Mouse (Mus musculus) ZHBTc4 (cell line): ENCODE measurements at regions not wholly inside any gene's neighbourhood (a gene's known extent, or its start where the extent isn't known, plus 50 kb on each side); places are given as distances from the start of the nearest gene placed in this dataset.
A peak's percentile ranks its signal among the peaks of the same experiment; 100 is the strongest.

Source experiments
- DNase-seq: peaks from one replicate; pipeline ENCODE4 v3.0.0-alpha.2; 2011; ENCODE audit warnings: low read depth, low spot score

- DNase-seq = peak; percentile 9
Measured at GRCm38 (mm10) chr7:93254287-93254686, 174.6 kb downstream of the Fam181b start.

GRCm38 (mm10) chr7:93285748-93286147, 206.1 kb downstream of the Fam181b start:
- DNase-seq = no peak

- no peak for DNase-seq
Measured at GRCm38 (mm10) chr7:93291457-93291856, 211.8 kb downstream of the Fam181b start.

GRCm38 (mm10) chr7:93291945-93292696, 212.5 kb downstream of the Fam181b start:
- DNase-seq = no peak

GRCm38 (mm10) chr7:93312731-93313130, 233.1 kb downstream of the Fam181b start:
- no peak for DNase-seq

GRCm38 (mm10) chr7:93331351-93331750, 251.7 kb downstream of the Fam181b start:
- DNase-seq = no peak

GRCm38 (mm10) chr7:93332203-93332602, 252.5 kb downstream of the Fam181b start:
- no peak for DNase-seq

GRCm38 (mm10) chr7:93336420-93336819, 256.8 kb downstream of the Fam181b start:
- DNase-seq = peak; percentile 4
